Mouse (Mus musculus): ENCODE results near the gene Vgll4. TPM values are rescaled to one million over a fixed set of nuclear protein-coding genes. Genes with fewer than 3 reads are reported as not detected.

The Vgll4 gene
- polyA plus RNA-seq, 1 experiment from 2014 or later: 136 TPM

DNA sequence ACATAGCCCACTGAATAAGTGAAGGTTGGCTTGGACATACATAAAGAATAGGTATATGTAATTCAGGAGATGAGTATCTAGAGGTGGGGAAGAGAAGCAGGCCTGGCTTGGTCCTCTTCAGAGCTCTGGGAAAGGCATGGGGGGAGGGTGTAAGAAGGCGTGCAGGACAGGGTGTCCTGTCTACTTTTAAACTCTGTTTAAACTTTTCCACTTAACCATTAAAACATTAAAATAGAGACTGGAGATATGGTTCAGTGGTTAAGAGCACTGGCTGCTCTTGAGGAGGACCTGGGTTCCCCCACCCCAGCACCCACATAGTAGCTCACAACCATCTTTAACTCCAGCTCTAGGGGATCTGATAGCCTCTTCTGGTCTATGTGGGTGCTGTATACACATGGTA, 3.2 kb upstream of the Vgll4 start:
- Histone ChIP-seq H3K36me3 (no peaks in the 10 kb centered on the region), H3K27me3 (0 out of 2 replicates have a peak, but pooled peaks cover 3% of the 10 kb centered on the region), H3K27ac (no peak overlapping the region), H3K4me1 (peaks cover 10% of the 10 kb centered on the region; the same call in 1 of the 2 replicates), H3K9ac (no peak overlapping the region), H3K9me3 (no peaks in the 10 kb centered on the region), H3K4me2 (replicated peaks) (no peak overlapping the region), H3K4me3 (no peak overlapping the region)
- 76% methylated on average over 1 of the region's 1 CpGs for WGBS
- ATAC-seq (ENCODE audit: insufficient number of reproducible peaks, insufficient read depth, low FRiP score, low TSS enrichment): no peak

GRCm38 (mm10) chr6:114970895-114971294, 1.1 kb upstream of the Vgll4 start:
- Histone ChIP-seq H3K9ac (no peak overlapping the region), H3K4me2 (replicated peaks) (no peak overlapping the region), H3K36me3 (no peaks in the 10 kb centered on the region), H3K27me3 (peaks cover 6% of the 10 kb centered on the region; the same call in 1 of the 2 replicates), H3K4me1 (peaks cover 10% of the 10 kb centered on the region; the same call in 1 of the 2 replicates), H3K4me3 (no peak overlapping the region), H3K9me3 (no peaks in the 10 kb centered on the region), H3K27ac (no peak overlapping the region)
- WGBS: 65% methylated on average over 5 of the region's 5 CpGs
- no peak for ATAC-seq (ENCODE audit: insufficient number of reproducible peaks, insufficient read depth, low FRiP score, low TSS enrichment)

DNA sequence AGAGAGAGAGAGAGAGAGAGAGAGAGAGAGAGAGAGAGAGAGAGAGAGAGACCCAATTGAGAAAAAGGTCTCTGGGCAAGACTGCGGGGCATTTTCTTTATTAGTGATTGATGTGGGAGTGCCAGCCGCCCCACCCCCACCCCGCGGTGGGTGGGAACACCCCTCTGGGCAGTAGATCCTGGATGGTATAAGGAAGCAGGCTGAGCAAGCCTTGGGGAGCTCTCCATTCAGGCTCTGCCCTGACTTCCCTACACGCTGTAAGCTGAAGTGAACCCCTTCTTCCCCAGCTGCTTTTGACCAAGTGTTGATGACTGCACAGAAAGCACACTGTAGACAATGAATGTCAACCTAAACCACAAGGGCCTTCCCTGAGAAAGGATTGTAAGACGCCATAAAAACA, 592 bp upstream of the Vgll4 start:
- Histone ChIP-seq H3K27ac (0 out of 2 replicates have a peak overlapping the region, but pooled peaks have one; percentile 36), H3K36me3 (no peaks in the 10 kb centered on the region), H3K4me2 (replicated peaks) (peak overlapping the region; percentile 99), H3K27me3 (peaks cover 6% of the 10 kb centered on the region; the same call in 1 of the 2 replicates), H3K4me1 (peaks cover 10% of the 10 kb centered on the region; the same call in 1 of the 2 replicates), H3K4me3 (0 out of 2 replicates have a peak overlapping the region, but pooled peaks have one; percentile 2), H3K9ac (no peak overlapping the region), H3K9me3 (no peaks in the 10 kb centered on the region)
- 18% methylated on average over 6 of the region's 6 CpGs for WGBS
- no peak for ATAC-seq (ENCODE audit: insufficient number of reproducible peaks, insufficient read depth, low FRiP score, low TSS enrichment)

- Histone ChIP-seq H3K4me1 (peaks cover 16% of the 10 kb centered on the region; the same call in 1 of the 2 replicates), H3K4me3 (peak overlapping the region; percentile 58), H3K27me3 (peaks cover 4% of the 10 kb centered on the region; the same call in 1 of the 2 replicates), H3K27ac (peak overlapping the region; percentile 13; the same call in 1 of the 2 replicates), H3K4me2 (replicated peaks) (peak overlapping the region; percentile 99), H3K9me3 (no peaks in the 10 kb centered on the region), H3K36me3 (no peaks in the 10 kb centered on the region), H3K9ac (peak overlapping the region; percentile 76)
- under 1% methylated on average over 82 of the region's 82 CpGs for WGBS
- ATAC-seq (ENCODE audit: insufficient number of reproducible peaks, insufficient read depth, low FRiP score, low TSS enrichment): peak; percentile 68
Measured at GRCm38 (mm10) chr6:114968361-114969212, 1.2 kb downstream of the Vgll4 start.

- Histone ChIP-seq H3K9me3 (no peaks in the 10 kb centered on the region), H3K4me3 (peak overlapping the region; percentile 58; the same call in 1 of the 2 replicates), H3K4me2 (replicated peaks) (peak overlapping the region; percentile 99), H3K27me3 (peaks cover 4% of the 10 kb centered on the region; the same call in 1 of the 2 replicates), H3K36me3 (no peaks in the 10 kb centered on the region), H3K27ac (no peak overlapping the region), H3K9ac (no peak overlapping the region), H3K4me1 (peaks cover 16% of the 10 kb centered on the region; the same call in 1 of the 2 replicates)
- 43% methylated on average over 12 of the region's 12 CpGs for WGBS
- no peak for ATAC-seq (ENCODE audit: insufficient number of reproducible peaks, insufficient read depth, low FRiP score, low TSS enrichment)
Measured at GRCm38 (mm10) chr6:114967623-114968022, 2.2 kb downstream of the Vgll4 start.

DNA sequence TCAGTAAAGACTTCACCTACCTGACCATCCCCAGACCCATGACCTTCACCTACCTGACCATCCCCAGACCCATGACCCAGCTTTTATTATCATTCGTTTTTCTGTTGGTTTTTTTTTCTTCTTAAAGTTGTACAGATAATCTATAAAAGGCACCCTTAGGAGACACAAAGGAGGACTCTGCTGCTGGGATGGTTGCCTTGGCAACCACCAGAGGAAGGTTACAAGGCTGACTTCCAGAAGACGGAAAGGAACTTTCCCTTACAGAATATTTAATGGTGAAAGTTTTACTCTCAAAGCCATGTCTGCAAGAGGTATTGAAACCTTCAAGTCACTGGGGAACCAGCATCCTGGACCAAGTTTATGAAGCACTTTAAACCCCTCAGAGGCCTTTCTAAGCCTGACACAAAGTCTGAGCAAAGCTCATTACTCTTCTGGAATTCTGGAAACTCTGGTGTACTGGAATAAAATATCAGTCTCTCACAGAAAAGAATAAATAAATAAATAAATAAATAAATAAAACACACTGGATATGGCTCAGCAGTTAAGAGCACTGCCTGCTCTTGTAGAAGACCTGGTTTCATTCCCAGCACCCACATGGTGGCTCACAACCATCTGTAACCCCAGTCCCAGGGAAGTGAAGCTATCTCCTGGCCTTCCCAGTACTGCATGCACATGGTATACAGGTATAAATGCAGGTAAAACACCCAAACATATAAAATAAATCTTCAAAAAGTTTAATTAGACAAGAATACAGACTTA, 3.2 kb downstream of the Vgll4 start:
- H3K4me1 ChIP-seq: peaks cover 13% of the 10 kb centered on the region; the same call in 1 of the 2 replicates
- no peak overlapping the region for H3K9ac ChIP-seq
- H3K4me2 ChIP-seq (replicated peaks): no peak overlapping the region
- H3K27ac ChIP-seq: no peak overlapping the region
- WGBS: 61% methylated on average over 2 of the region's 2 CpGs
- no peaks in the 10 kb centered on the region for H3K36me3 ChIP-seq
- H3K9me3 ChIP-seq: no peaks in the 10 kb centered on the region
- ATAC-seq (ENCODE audit: insufficient number of reproducible peaks, insufficient read depth, low FRiP score, low TSS enrichment): no peak
- H3K27me3 ChIP-seq: peaks cover 4% of the 10 kb centered on the region; the same call in 1 of the 2 replicates
- H3K4me3 ChIP-seq: no peak overlapping the region

DNA sequence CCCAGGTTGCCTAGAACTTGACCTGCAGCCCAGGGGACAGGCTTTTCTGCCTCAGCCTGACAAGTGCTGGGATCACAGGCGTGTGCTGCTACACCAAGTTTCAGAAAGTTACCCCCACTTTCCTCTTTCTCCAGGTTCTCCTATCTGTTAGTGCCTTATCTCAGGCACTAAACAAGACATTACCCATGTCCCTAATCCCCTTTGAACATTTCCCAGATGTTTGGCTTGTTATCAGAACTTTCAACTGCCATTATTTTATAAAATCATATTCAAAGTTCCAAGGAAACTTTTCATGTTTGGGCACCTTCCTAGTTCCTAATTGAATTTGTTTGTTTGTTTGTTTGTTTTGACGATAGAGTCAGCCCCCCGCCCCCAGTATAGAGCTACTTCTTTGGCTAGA, 4.0 kb downstream of the Vgll4 start:
- Histone ChIP-seq H3K36me3 (no peaks in the 10 kb centered on the region), H3K27ac (no peak overlapping the region), H3K9me3 (no peaks in the 10 kb centered on the region), H3K4me1 (peaks cover 10% of the 10 kb centered on the region; the same call in 1 of the 2 replicates), H3K27me3 (peaks cover 4% of the 10 kb centered on the region; the same call in 1 of the 2 replicates), H3K9ac (no peak overlapping the region), H3K4me2 (replicated peaks) (no peak overlapping the region), H3K4me3 (no peak overlapping the region)
- 84% methylated on average over 3 of the region's 3 CpGs for WGBS
- no peak for ATAC-seq (ENCODE audit: insufficient number of reproducible peaks, insufficient read depth, low FRiP score, low TSS enrichment)

DNA sequence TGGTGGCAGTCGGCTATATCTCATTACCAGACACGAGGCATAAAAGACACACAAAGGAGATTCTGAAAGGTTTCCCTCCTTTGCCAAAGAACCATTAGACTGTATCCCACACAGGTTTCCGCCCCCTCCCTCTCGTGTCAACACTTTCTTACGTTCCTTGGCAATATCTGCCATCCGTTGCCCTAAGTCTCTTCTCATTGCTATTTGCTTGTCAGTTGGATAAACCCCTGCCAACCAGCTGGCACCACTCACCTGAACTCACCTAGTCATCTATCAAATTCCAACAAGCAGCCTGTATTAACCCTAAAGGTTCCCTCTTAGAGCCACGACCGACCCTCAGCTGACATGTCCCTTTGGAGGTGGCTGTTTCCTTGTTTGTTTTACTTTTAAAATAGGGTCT, 4.4 kb downstream of the Vgll4 start:
- Histone ChIP-seq H3K4me1 (peaks cover 7% of the 10 kb centered on the region; the same call in 1 of the 2 replicates), H3K27me3 (peaks cover 4% of the 10 kb centered on the region; the same call in 1 of the 2 replicates), H3K9me3 (no peaks in the 10 kb centered on the region), H3K4me2 (replicated peaks) (no peak overlapping the region), H3K9ac (no peak overlapping the region), H3K27ac (no peak overlapping the region), H3K36me3 (no peaks in the 10 kb centered on the region), H3K4me3 (no peak overlapping the region)
- ATAC-seq (ENCODE audit: insufficient number of reproducible peaks, insufficient read depth, low FRiP score, low TSS enrichment): no peak
- WGBS: 75% methylated on average over 8 of the region's 8 CpGs

GRCm38 (mm10) chr6:114964235-114964634, 5.6 kb downstream of the Vgll4 start:
- Histone ChIP-seq H3K27me3 (peaks cover 4% of the 10 kb centered on the region; the same call in 1 of the 2 replicates), H3K4me1 (peaks cover 7% of the 10 kb centered on the region; the same call in 1 of the 2 replicates), H3K27ac (no peak overlapping the region), H3K4me3 (no peak overlapping the region), H3K36me3 (no peaks in the 10 kb centered on the region), H3K9me3 (no peaks in the 10 kb centered on the region), H3K4me2 (replicated peaks) (no peak overlapping the region), H3K9ac (no peak overlapping the region)
- 77% methylated on average over 2 of the region's 2 CpGs for WGBS
- no peak for ATAC-seq (ENCODE audit: insufficient number of reproducible peaks, insufficient read depth, low FRiP score, low TSS enrichment)

DNA sequence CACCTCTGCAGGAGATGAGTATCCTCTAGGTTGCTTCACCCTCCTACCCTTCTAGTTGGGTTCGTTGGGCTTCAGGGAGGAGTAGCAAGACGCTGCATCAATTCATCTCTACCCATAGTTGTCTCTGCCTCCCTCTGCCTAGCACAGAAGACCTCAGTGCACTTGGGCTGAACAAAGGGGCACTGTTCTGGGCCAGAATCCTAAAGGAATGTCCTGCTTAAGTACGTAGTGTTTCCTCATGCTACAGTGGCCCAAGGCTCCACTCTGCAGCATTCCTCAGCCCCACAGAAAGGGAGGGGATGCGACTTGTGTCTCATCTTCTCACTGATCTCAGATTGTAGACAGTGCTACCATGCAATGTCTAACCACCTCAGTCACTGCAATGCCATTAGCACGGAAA, 6.2 kb downstream of the Vgll4 start:
- 32% methylated on average over 5 of the region's 5 CpGs for WGBS
- H3K27ac ChIP-seq: no peak overlapping the region
- peaks cover 7% of the 10 kb centered on the region; the same call in 1 of the 2 replicates for H3K4me1 ChIP-seq
- no peak overlapping the region for H3K4me3 ChIP-seq
- H3K36me3 ChIP-seq: no peaks in the 10 kb centered on the region
- ATAC-seq (ENCODE audit: insufficient number of reproducible peaks, insufficient read depth, low FRiP score, low TSS enrichment): no peak
- H3K4me2 ChIP-seq (replicated peaks): no peak overlapping the region
- no peak overlapping the region for H3K9ac ChIP-seq
- H3K9me3 ChIP-seq: no peaks in the 10 kb centered on the region
- peaks cover 4% of the 10 kb centered on the region; the same call in 1 of the 2 replicates for H3K27me3 ChIP-seq

DNA sequence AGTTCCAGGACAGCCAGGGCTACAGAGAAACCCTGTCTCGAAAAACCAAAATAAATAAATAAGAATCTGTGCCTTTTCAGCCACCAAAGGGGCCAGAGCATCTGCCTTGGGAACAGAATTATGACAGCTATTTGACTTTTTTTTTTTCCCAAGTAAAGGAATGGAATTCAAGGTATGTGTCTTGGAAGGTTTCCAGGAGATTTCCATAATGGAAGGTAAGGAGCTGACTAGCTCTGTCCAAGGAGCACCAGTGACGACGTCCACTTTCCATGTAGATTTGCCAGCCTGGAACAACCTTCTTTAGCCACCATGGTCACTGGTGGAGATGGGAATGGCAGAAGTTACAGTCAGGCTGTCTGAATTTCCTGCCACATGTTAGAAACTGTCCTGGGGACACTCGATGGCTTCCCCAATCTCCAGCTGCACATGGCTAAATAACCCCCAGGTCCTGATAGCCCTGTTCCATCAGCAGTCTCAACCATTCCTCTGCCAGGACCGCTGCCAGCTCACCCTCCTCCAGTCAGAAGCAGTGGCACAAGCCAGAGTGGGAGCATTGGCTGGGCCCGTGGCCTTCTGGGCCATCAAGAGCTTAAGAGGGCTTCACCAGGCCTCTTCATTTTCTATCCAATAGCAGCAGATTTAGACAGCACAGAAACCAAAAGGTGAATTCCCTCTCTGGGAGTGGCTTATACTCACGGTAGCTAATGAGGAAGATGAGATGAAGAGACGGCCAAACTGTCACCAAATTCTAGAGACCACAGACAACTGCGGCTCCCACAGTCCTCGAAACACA, 8.3 kb downstream of the Vgll4 start:
- Histone ChIP-seq H3K4me1 (0 out of 2 replicates have a peak, but pooled peaks cover 9% of the 10 kb centered on the region), H3K9me3 (no peaks in the 10 kb centered on the region), H3K9ac (no peak overlapping the region), H3K4me2 (replicated peaks) (no peak overlapping the region), H3K36me3 (no peaks in the 10 kb centered on the region), H3K27me3 (no peaks in the 10 kb centered on the region), H3K27ac (no peak overlapping the region), H3K4me3 (no peak overlapping the region)
- no peak for ATAC-seq (ENCODE audit: insufficient number of reproducible peaks, insufficient read depth, low FRiP score, low TSS enrichment)
- 70% methylated on average over 10 of the region's 10 CpGs for WGBS
